Mouse (Mus musculus) forebrain, embryonic 14.5 days (tissue): Measurements from ENCODE around the gene 4933405L10Rik. TPM values are rescaled to one million over a fixed set of nuclear protein-coding genes. Genes with fewer than 3 reads are reported as not detected.

Experiments used
- ATAC-seq: fragments of 200-750 bp; cut with Nextera tagmentation; 2 replicates; pipeline ENCODE4 v1.8.0; 2017; ENCODE audit warnings: mild to moderate bottlenecking, moderate library complexity
- DNase-seq: peaks from one replicate; pipeline ENCODE4 v3.0.0-alpha.2; 2015; ENCODE audit warnings: low spot score
- H3K27ac ChIP-seq: fragments of 300-500 bp; sonication (generic); 2 replicates; pipeline ENCODE4 v1.5.1; 2014; ENCODE audit warnings: low read depth, mild to moderate bottlenecking, control low read depth, low read length, moderate library complexity
- H3K27me3 ChIP-seq: fragments of 300-500 bp; sonication (generic); replicated peaks from 2 replicates; pipeline ENCODE4 v1.6.1; 2014; ENCODE audit warnings: low read length, control low read depth, mixed read lengths; ENCODE audit not compliant: control insufficient read depth, insufficient read depth
- H3K36me3 ChIP-seq: fragments of 300-500 bp; sonication (generic); 2 replicates; pipeline ENCODE4 v1.6.1; 2014; ENCODE audit warnings: low read length, control low read depth; ENCODE audit not compliant: control insufficient read depth, insufficient read depth
- H3K4me1 ChIP-seq: fragments of 300-500 bp; sonication (generic); 2 replicates; pipeline ENCODE4 v1.6.1; 2014; ENCODE audit warnings: antibody characterized with exemption, low read length, control low read depth; ENCODE audit not compliant: control insufficient read depth, insufficient read depth
- H3K4me2 ChIP-seq: fragments of 300-500 bp; sonication (generic); 2 replicates; pipeline ENCODE4 v1.6.1; 2014; ENCODE audit warnings: mild to moderate bottlenecking, control low read depth, low read length
- H3K4me3 ChIP-seq: fragments of 300-500 bp; sonication (generic); 2 replicates; pipeline ENCODE4 v1.5.1; 2014; ENCODE audit warnings: low read depth, low read length, control low read depth
- H3K9ac ChIP-seq: fragments of 300-500 bp; sonication (generic); 2 replicates; pipeline ENCODE4 v1.6.1; 2014; ENCODE audit warnings: mild to moderate bottlenecking, low read length, control low read depth, moderate library complexity
- H3K9me3 ChIP-seq: fragments of 300-500 bp; sonication (generic); replicated peaks from 2 replicates; pipeline ENCODE4 v1.6.1; 2016; ENCODE audit warnings: low read length, control low read depth, mixed read lengths; ENCODE audit not compliant: control insufficient read depth
- WGBS: fragments of 180-500 bp; shearing (Covaris S2); extraction: QIAGEN DNeasy Blood & Tissue Kit; methylation state at CpG from one replicate; pipeline ENCODE4 v1.1.7; 2014; 5-methylcytosine and 5-hydroxymethylcytosine counted together
- polyA plus RNA-seq: library from polyadenylated mRNA; unstranded; fragments of >200 nt; fragmentation: Nextera tagmentation; extraction: Ambion mirVana; gene quantifications from 2 replicates; pipeline ENCODE4 v1.2.1, GENCODE M21; 2014

4933405L10Rik gene
- polyA plus RNA-seq, 1 experiment from 2014 or later = 0.34 TPM

DNA sequence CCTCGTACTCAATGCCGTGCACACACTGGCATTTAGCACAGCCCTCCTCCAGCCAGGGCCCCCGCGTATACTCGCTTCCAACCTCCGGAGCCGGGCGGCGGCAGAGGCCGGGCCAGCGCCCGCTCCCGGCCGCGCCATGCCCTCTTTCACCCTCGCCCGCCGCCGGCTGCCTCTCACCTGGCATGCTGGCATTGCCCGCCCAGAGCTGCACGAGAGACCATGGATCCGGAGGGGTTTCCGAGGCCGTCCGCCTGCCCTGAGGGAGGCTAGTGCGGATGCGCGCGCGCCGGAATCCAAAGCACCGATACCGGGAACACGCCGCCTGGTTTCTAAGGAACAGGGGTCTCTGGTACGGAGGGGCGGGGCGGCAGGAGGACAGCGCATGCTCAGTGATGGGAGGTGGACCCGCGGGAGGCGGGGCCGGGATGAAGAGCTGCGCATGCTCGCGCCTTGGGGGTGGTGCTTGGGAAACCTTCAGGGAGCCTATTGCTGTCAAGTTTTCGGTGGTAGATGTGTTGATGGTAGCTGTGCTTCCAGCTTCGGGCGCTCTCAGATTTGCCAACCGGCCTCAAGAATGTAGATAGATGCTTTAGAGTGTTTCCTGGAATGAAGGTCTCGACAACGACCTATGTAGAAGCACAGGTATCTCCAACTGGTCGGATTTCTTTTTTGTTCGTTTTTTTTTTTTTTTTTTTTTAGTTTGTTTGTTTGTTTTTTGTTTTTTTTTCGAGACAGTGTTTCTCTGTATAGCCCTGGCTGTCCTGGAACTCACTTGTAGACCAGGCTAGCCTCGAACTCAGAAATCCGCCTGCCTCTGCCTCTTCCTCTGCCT, 51.0 kb downstream of the 4933405L10Rik start, which contains the start of gene Gfod2:
TSS of gene Gfod2 (minus strand) at position 388 of the 832 bp plus-strand sequence.
- ATAC-seq (peak; percentile 99), DNase-seq (peak; percentile 98)
- peak within 1 kb of the TSS; percentile 87 for H3K27ac ChIP-seq
- no peaks in the 10 kb centered on the region for H3K9me3 ChIP-seq
- 4% methylated on average over 56 of the region's 57 CpGs for WGBS
- H3K36me3 ChIP-seq = 0 out of 2 replicates have a peak, but pooled peaks cover 2% of the 10 kb centered on the region
- no peaks in the 10 kb centered on the region for H3K27me3 ChIP-seq
- H3K4me1 ChIP-seq = 0 out of 2 replicates have a peak, but pooled peaks cover 4% of the 10 kb centered on the region
- peak within 1 kb of the TSS; percentile 86 for H3K4me3 ChIP-seq
- peak within 1 kb of the TSS; percentile 92 for H3K9ac ChIP-seq
- H3K4me2 ChIP-seq = peak within 1 kb of the TSS; percentile 79

Other genes starting within 250 kb of the 4933405L10Rik start
- gene Tppp3, start 236.1 kb upstream of the 4933405L10Rik start, polyA plus RNA-seq = 49.2 and 57.0 TPM in 2 replicates
- gene Zdhhc1, start 210.8 kb upstream of the 4933405L10Rik start, polyA plus RNA-seq = 15.5 and 22.0 TPM in 2 replicates
- 1.1 and 1.8 TPM in 2 replicates for gene Hsd11b2, start 188.9 kb upstream of the 4933405L10Rik start, polyA plus RNA-seq
- 194 and 211 TPM in 2 replicates for gene Atp6v0d1, start 141.6 kb upstream of the 4933405L10Rik start, polyA plus RNA-seq
- 14.9 and 21.7 TPM in 2 replicates for gene Ripor1, start 102.4 kb upstream of the 4933405L10Rik start, polyA plus RNA-seq
- gene Ctcf, start 71.1 kb upstream of the 4933405L10Rik start, polyA plus RNA-seq = 100 and 108 TPM in 2 replicates
- gene Agrp, start 70.3 kb upstream of the 4933405L10Rik start, polyA plus RNA-seq = 0.72 and 1.8 TPM in 2 replicates
- gene Carmil2, start 21.4 kb upstream of the 4933405L10Rik start, polyA plus RNA-seq = 6.0 and 8.4 TPM in 2 replicates
- gene Acd, start 6.6 kb upstream of the 4933405L10Rik start, polyA plus RNA-seq = 79.7 and 89.5 TPM in 2 replicates
- gene Pard6a, start 6.5 kb upstream of the 4933405L10Rik start, polyA plus RNA-seq = 48.1 and 54.6 TPM in 2 replicates
- gene Enkd1, start 555 bp downstream of the 4933405L10Rik start, polyA plus RNA-seq = 18.9 and 19.0 TPM in 2 replicates
- gene Gfod2, start 51.0 kb downstream of the 4933405L10Rik start, polyA plus RNA-seq = 62.9 and 70.6 TPM in 2 replicates
- 8.1 and 10.4 TPM in 2 replicates for gene Ranbp10, start 119.7 kb downstream of the 4933405L10Rik start, polyA plus RNA-seq
- gene Tsnaxip1, start 120.1 kb downstream of the 4933405L10Rik start, polyA plus RNA-seq = 0.83 TPM in 2 replicates
- gene Cenpt, start 145.6 kb downstream of the 4933405L10Rik start, polyA plus RNA-seq = 50.7 and 51.8 TPM in 2 replicates
- 51.7 and 60.8 TPM in 2 replicates for gene Thap11, start 147.5 kb downstream of the 4933405L10Rik start, polyA plus RNA-seq
- gene Nutf2, start 152.9 kb downstream of the 4933405L10Rik start, polyA plus RNA-seq = 224 and 283 TPM in 2 replicates
- 27.9 and 39.4 TPM in 2 replicates for gene Edc4, start 173.2 kb downstream of the 4933405L10Rik start, polyA plus RNA-seq
- 0.42 and 0.66 TPM in 2 replicates for gene Nrn1l, start 185.9 kb downstream of the 4933405L10Rik start, polyA plus RNA-seq
- gene Pskh1, start 192.8 kb downstream of the 4933405L10Rik start, polyA plus RNA-seq = 8.2 and 8.5 TPM in 2 replicates
- gene Ctrl, start 226.2 kb downstream of the 4933405L10Rik start, polyA plus RNA-seq = 1.9 and 2.5 TPM in 2 replicates
- gene Psmb10, start 230.8 kb downstream of the 4933405L10Rik start, polyA plus RNA-seq = 48.2 and 57.8 TPM in 2 replicates
- 0.17 and 0.48 TPM in 2 replicates for gene Lcat, start 235.7 kb downstream of the 4933405L10Rik start, polyA plus RNA-seq